Mouse (Mus musculus): ENCODE results near the gene Plxna4.

GRCm38 (mm10) chr6:32510924-32511323 lies 77.1 kb downstream of the Plxna4 start:
- TF ChIP-seq CTCF (conservative IDR thresholded peaks at IDR 0.05; ENCODE audit: low read length) (no peak), POU5F1 (IDR thresholded peaks at IDR 0.05; ENCODE audit: borderline replicate concordance, low read length) (no peak)

Data from E14TG2a.4 (cell line).